Mouse (Mus musculus) spleen, adult 2 months (tissue): ENCODE measurements around the gene Ppp1r12a.

Experiments
- CTCF ChIP-seq: fragments of 200-500 bp; IDR thresholded peaks from 2 replicates; pipeline ENCODE4 v1.5.1; 2011; ENCODE audit warnings: mild to moderate bottlenecking, inconsistent platforms; ENCODE audit not compliant: insufficient read depth, insufficient read length, insufficient replicate concordance; ENCODE audit errors: extremely low read depth
- POLR2A ChIP-seq: fragments of 200-500 bp; IDR thresholded peaks from 2 replicates; pipeline ENCODE4 v1.6.1; 2011; ENCODE audit warnings: low read depth, low read length, inconsistent platforms

DNA sequence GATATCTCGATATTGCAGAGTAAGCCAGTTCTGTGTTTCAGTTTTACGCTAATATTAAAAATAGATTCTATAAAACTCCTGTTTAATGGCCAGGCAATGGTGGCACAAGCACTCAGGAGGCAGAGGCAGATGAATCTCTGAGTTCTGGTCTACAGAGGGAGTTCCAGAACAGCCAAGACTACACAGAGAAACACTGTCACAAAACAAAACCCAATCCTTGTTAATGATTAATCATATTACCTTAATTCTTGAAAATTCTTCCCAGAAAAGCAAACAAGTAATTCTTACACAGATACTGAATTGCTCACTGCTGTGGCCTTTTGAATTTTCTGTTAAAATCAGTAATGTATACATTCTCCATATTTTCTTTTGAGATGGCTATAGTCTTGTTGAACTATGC, 37.0 kb downstream of the Ppp1r12a start:
- no peak for TF ChIP-seq CTCF
- TF ChIP-seq POLR2A = no peak
